Mouse (Mus musculus) CD4-positive, CD25-positive, alpha-beta regulatory T cell, adult 2 months (primary cell): Measurements from ENCODE around the gene Grin2a.

ENCODE experiments used
- DNase-seq: peaks from one replicate; pipeline ENCODE4 v3.0.0-alpha.2; 2012; ENCODE audit warnings: low read depth, low spot score

The Grin2a gene

DNA sequence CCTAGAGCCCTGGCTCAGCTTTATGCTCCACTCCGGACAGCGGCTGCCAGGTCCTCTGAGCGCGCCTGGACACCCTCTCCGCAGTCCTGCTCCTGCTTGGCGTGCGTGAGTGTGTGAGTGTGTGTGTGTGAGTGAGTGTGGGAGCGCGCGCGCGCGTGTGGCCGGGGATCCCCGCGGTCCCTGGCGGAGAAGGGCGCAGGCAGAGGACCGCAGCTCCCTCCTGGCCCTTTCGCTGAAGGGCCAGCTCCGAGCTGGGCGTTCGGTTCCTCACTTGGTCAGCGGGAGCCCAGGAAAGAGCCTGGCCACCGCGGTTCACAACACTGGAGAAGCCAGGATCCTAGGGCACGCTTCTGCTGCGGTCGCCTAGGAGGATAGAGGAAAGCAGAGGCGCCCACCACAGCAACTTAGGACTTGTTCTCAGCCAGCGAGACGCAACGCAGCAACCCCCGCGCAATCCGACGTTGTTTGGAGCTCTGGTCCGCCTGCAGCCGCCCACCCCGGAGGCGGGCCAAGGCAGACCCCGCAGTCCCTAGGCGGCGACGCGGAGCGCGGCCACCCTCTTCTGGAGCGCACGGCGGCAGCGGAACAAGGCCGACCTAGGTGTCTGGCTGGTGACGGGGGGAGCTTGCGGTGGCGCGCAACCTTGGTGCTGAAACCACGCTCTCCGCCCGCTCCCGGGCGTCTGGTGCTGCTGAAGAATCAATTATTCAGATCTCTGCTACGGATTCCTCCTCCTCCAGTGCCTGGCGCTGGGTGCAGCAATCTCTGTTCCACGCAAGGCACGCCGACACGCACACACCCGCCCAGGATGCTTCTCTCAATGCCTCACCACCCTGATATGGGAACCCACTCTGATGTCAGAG lies at the start of gene Grin2a:
Gene Grin2a (minus strand): TSS at position 610 of the 863 bp plus-strand sequence.
- no peak for DNase-seq

DNA sequence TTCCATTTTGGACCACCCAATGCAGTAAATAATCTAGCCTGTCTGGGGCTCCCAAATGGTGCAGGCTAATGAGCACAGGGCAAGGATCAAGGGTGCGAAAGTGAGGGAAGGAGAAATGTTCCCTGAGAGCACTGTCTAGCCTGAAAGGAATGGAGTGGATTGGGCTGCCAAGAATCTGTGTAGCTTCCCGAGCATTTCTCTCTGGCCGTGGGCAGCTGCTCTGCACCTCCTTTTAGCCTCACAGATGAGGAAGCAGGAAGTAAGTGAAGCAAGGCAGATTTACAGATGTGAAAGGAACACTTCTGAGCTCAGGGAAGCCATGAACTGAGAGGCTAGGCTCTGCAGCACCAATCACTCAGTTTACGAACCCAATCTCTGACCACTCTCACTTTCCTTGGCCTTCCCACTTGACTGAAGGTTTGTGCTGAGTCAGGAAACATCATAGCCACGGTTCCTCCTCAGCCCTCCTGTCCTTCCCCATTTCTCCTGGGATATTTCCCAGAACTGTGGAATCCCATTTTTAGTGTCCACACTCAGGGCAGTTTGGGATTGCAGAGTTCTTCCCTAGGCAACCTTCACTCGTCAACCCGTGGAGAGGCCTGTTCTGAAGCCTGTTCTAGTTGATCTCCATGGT lies 40.3 kb upstream of the Grin2a start:
- no peak for DNase-seq

DNA sequence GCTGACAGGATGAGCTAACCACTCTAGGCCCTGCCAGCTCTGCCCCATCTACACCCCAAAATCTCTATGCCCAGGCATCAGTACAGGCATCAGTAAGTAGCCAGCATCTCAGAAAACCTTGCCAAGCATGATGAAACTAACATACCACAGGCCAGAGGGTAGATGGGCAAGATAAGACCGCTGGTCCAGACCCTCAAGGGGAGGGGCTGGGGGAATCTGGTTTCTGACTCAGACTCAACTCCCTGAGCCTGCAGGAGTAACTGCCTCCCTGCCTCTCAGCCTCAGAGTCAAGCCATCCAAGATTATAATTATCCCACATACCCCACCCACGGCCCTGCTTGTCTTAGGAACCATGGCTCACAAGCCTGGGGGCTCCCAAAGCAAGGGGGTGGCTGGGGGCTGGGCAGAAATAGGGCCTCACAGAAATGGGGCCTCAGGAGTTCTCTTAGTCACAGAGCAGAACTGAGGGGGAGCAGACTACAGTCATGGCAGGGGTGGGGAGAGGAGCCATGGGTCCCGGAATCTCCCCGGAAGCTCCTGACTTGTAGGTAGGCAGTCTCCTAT lies 38.1 kb upstream of the Grin2a start:
- DNase-seq = no peak

DNA sequence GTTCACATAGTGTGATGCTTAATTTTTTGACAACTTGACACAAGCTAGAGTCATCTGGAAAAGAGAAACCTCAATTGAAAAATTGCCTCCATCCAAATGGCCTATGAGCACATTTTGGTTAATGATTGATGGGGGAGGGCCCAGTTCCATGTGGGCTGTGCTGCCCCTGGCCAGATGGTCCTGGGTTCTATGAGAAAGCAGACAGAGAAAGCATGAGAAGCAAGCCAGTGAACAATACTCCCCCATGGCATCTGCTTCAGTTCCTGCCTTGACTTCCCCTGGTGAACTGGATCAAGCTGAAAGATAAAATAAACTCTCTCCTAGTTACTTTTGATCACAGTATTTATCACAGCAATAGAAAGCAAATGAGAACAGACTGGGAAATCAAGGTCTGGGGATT lies 36.5 kb upstream of the Grin2a start:
- no peak for DNase-seq

DNA sequence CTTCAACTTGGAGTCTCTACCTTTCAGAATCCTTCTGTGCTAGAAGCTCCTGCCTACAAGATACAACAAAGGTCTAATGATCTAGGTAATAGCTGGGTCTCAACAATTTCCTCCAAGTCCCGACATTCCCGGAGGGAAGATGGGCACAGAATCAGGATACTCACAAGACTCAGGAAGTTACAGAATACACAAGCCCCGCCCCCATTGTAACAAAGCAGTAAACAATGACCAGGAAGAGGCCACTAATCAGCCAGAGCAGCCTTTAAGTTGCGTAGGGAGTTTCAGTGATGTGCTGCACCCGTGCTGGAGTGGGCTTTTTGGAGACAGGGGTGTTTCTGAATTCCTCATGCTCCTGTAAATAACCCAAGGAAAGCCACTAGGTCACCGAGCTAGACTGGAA lies 31.4 kb upstream of the Grin2a start:
- no peak for DNase-seq

DNA sequence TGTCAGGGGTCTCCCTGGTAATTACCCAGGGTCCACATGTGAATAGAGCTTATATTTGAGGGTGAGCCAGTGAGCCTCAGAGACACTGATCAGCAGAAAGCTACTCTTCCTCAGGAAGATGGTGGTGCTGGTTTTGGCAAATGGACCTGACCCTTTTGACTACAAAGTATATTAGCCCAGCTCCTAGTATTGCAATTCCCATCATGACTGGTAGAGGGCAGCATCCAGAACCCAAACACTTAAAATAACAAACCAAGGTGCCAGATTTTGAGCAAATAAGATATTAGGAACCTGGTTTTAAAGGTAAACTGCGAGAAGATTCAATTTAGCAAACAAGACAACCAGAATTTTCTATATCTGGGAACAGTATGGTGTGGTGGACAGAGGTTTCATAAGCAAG lies 14.4 kb upstream of the Grin2a start:
- DNase-seq = no peak

DNA sequence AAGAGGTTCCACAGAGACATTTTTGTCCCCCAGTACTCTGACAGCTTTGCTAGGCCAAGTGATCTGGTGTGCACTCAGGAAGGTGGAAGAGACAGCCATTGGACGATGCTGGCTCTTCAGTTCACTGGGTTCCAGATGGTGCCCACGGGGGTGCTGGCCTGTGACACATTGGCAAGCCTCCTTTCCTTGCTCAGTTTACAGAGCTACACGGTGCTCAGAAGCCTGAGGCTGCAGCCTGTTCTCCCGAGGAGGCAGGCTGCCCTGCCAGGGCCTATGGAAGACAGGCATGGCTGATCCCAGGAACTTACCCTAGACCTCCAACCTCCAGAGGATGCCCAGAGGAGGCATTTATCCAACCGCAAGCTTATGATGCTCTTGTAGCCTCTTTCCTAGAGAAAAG lies 10.2 kb upstream of the Grin2a start:
- DNase-seq = no peak

DNA sequence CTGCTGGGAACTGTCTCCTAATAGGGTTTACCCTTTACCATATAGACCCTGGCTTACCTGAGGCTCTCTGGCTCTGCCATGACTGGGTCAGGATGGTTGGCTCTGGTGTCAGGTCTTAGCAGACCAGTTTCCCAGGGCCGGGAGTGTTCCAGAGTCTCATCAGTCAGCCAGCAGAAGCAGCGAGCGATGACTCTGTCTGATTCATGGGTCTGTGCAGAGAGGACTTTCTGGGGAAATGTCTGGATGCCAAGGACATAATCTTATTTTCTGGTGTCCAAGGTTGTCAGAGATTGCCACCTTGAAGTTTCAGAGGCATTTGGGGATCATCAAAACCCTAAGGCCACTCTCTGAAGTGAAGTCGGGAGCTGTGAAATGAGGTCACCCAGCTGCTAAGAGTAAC lies 8.7 kb upstream of the Grin2a start:
- DNase-seq = no peak

DNA sequence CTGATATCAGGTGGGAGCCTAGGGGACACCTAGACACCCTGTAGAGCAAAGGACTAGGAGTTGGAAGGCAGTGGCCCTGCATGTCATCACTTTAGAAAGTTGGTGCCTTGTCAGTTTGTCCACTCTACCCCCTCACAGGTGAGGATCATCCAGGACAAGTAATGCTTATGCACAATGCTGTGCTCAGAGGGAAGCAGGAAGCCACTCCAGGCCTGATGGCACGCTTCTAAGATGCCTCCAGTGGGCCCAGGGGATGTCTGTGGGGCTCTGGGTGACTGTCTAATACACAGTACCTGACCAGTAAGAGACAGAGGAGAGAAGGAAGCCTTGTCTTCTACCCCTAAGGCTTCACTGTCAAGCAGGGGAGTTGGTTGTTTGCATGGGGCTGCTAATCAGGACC lies 7.6 kb upstream of the Grin2a start:
- DNase-seq = no peak

DNA sequence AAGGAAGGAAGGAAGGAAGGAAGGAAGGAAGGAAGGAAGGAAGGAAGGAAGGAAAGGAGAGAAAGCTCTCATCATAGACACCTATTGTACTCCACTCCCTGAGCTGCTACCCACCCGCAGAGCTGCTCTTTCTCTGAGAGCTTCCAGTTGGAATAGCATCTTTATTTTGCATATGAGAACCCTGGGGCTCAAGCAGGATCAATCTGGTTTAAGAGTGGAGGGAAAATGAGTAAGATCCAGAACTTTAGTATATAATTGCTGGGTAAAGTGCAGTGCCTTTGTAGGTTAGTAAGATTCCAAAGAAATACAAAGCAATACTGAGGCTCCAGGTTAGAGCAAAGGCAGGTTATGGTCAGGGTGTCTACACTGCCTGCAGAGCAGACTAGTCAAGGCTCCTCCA lies 6.2 kb upstream of the Grin2a start:
- DNase-seq = no peak

DNA sequence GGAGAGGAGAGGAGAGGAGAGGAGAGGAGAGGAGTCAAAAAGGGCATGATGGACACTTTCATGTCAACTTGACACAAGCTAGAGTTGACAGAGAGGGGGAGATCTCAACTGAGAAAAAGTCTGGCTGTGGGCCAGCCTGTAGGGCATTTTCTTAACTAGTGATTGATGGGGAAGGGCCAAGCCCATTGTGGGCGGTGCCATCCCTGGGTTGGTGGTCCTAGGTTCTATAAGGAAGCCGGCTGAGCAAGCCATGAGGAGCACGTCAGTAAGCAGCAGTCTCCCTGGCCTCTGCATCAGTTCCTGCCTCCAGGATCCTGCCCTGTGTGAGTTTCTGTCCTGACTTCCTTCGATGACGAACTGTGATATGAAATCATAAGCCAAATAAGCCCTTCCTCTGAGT lies 4.6 kb upstream of the Grin2a start:
- DNase-seq = no peak

DNA sequence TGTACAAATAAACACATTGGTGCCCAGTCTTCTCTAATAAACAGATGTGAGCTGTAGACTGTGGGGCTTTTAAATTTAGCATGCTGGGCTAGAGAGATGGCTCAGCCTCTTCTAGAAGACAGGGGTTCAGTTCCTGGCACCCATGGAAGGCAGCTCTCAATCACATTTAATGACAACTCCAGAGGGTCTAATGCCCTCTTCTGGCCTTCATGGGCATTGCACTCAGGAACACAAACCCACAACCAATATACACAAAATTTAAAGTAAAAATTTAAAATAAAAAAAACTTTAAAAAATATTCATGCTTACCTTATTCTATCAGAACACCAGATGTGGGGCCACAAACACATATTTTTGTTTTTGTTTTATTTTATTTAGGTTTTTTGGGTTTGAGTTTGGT lies 2.6 kb upstream of the Grin2a start:
- DNase-seq = no peak

DNA sequence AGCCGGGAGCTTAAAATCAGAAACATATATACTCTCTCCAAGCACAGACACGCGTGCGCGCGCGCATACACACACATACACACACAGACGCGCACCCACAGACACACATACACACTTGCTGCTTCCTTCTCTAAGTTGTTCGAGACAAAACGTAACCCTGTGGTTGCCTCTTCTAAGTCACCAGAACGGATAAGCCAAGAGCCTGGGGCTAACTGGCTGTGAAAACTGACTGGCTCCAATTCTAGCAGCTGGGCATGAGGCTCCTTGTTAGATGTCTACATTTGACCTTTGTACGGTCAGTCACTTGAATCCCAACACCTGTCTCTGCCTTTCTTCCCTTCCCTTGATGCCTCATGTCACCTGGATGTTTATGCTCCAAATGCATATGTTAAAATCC lies 452 bp upstream of the Grin2a start:
- no peak for DNase-seq

DNA sequence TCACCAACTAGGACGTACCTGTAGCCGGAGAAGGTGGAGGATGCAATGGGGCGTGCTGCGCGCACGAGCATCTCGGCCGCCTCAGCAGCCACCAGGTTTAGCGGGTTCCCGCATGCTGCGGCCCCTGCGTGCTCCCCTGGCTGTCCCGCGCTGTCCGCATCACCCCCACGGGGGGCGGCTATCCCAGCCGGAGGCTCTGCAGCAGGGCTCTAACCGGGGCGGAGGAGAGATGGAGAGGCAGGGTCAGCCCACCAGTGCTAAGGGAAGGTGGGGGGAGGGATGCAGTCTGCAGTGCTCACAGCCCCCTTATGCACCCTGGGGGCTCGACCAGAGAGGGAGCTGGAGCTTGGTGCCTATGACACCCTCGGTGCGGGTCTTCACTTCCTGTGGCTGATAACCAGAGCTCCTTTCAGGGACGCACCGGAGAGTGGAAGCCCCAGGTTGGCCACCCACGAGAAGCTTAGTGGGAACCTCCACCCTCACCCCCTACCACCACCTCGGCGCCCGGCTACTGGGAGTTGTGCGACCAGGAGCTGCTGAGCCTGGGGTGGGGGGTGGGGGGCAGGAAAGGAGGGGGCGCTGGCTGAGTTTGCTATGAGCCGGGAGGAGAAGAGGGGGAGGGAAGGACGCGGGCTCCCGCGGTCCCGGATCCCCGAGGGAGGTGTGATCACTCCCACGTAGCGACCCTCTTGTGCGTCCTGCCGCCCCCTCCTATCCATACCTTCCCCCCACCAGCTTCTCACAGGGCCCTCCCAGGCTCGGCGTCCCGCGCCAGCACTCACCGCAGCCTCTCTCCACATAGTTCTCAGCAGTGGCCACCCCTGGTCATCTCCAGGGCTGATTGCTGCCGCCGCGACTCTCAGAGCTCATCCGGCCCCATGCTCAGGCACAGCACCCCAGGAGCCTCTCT lies 1.1 kb downstream of the Grin2a start:
- no peak for DNase-seq

DNA sequence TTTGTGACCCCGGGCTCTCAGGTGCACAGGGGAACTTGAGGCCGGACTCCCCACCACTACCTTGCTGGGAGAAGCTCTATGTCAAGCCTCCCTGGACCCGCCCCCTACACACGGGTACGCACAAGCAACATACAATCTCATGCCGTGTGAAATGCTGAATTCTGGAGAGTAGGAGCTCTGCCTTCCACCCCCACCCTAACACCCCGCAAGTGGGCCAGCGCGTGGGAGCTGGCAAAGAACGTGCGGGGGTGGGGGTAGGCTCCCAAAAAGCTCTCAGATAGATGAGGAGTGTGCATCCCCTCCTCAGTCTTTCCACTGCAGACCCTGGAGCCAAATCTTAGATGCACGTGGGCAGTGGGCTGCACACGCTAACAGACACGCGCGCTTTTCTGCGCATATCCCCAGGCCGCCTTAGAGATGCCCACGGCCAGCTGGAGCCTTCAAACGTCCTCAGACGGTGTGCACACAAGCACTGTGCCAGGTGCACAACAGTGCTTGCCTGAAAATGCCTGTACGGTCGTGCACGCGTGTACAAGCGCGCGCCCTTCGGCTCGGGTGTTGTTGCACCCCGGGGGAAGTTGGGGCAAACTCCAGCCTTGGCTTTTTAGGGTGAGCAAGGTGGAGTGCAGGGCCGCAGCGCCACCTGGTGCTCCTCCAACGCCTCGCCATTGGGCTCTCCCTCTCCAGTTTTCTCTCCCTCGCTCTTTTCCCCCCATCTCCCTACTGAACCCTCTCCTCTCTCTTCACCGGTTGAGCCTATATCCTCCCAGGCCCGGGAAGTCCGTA lies 1.9 kb downstream of the Grin2a start:
- DNase-seq = no peak

DNA sequence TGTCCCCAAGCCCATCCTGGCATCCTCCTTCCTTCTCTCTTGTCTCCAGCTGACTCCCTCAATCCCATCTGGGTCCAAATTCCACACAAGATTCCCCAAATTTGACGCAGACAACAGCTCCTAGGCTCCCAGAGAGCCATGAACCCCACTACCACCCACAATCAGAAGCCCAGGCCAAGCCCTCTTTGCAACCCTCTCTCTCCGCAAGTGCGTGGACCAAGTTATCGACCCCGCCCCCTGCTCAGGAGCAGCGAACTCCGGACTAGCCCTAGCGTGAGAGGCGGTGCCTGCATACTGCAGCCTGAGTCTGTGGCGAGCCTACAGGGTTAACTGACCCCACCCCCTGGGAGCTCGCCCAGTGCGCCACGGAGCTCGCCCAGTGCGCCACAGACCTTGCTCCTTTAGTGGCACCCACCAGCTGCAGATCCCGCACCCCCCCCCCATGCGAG lies 2.6 kb downstream of the Grin2a start:
- no peak for DNase-seq

DNA sequence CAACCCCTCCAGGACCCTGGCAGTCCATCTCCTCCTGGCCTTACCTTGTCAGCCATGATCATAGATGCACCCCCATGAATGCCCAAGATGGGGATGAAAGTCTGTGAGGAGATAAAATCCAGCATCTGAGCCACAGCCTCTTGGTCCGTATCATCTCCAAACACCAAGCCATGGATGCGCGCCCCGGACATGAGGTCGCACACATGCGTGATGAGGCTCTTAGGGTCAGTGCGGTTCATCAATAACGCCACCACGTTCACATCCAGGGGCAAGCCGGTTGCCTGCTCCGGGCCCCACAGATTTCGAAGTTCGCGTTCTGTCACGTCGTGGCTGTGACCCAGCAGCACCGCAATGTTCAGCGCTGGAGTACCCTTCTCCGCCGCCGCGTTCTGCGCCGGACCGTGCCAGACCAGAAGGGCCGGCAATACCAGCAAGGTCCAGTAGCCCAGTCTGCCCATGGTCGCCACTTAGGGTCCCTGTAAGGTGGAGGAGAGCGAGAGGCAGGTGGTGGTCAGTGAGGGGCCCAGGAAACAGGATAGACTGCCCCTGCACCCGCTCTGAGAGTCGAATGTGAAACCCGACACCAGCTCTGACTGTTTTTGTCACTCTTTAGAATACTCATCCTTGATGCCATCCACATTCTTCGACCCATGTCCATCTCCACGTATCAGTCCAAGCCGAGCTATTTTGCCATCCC lies 3.1 kb downstream of the Grin2a start:
- no peak for DNase-seq

DNA sequence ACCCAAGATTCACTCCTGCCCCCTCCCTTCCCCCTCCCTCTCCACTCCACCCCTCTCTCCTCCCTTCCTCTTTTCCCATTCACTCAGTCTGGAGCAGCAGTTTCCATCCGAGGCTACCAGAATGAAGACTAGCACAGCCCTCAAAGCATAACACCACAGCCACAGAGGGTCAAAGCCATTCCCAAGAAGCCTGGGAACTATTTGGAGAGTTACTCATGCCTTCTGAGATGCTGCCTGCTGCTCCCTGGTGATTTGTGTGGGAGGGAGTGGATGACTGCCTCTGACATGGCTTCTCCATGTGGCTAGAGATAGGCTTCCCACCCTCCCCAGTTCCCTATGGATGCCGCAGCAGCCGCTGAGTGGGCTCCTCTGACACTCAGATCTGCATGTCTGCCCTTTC lies 10.3 kb downstream of the Grin2a start:
- no peak for DNase-seq

DNA sequence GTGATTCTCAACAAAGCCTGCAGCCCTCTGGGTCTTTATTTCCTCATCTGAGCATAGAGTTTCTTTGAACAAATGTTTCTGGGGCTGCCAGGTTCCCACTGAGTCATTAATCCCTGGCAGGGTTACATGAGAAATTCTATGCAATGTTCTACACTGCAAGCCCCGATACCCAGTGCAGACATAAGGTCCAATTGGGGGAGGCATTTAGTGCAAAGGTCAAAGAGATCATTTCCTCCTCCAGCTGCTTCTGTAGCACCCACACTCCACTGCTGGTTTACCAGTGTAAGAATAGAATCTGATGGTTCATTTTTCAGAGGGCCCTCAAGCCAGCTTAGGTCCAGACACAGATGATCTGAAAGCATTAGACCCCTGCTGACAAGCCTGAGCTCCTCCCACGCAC lies 14.7 kb downstream of the Grin2a start:
- no peak for DNase-seq

DNA sequence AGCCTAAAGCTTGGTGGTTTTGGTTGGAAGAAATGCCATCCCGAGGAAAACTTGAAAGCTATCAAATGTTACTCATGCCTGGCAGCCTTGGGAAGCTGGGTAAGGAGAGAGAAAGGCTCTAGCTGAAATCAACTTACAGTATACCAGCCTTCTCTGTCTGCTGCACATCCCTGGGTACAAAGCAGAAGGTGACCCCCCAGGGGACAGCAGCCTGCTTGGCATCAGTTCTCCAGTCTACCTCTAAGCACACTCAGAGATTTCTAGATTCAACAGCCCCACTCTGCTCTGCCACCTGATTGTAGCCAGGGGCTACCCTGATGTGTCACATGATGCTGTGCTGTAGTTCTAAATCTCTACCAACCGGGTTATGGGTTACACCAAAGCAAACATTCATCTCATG lies 17.2 kb downstream of the Grin2a start:
- DNase-seq = no peak

DNA sequence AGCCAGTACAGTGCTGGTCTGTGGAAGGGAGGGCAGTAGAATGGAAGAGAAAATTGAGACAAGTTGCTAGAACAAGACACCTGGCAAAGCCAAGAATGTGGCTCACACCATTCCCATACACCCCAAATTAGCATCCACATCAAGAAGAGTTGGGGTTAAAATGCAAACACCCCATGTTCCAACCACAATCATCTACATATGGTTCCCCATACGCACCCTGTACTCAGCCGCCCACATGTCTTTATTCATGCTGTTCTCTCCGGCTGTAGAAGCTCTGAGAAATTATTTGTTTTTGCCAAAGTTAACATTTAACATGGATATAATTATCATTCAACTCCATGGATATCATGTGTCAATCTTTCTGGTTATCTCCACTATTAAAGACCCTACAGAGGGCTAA lies 22.7 kb downstream of the Grin2a start:
- DNase-seq = no peak
